Mouse (Mus musculus): ENCODE results near the gene Bhmt. TPM values are rescaled to one million over a fixed set of nuclear protein-coding genes. Genes with fewer than 3 reads are reported as not detected.

The Bhmt gene
- total and polyA plus RNA-seq, 3 experiments: not detected

DNA sequence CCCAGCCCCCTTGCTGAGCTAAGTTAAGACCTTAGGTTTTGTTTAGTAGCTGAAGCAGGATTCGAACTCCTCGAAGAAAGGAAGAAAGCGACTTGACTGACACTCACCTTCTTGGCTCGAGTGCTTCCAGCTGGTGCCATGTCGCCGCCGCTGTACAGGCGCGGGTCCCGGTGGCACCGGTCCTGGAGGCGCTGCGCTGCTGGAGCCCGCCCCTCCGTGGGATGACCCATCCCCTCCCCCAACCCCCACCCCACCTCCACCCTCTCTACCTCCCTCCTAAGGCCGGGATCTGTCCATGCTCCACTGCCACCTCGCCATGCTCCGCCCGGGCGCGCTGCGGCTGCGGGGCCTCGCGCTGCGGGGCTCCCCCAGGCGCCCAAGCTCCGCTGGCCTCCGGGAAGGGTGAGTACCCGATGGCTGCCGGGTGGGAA, 36.4 kb upstream of the Bhmt start, which contains the start of the genes Bhmt2 and Dmgdh:
Gene Bhmt2, minus strand, starts transcription at position 172 of the 431 bp plus-strand sequence.
Gene Dmgdh, plus strand, starts transcription at position 303 of the 431 bp plus-strand sequence.
- Histone ChIP-seq H3K9ac (ENCODE audit: control insufficient read depth, low read depth, low read length, poor library complexity, severe bottlenecking) (no peak within 1 kb of the TSS), H3K79me2 (ENCODE audit: control insufficient read depth, insufficient read depth, low read length, poor library complexity) (no peaks in the 10 kb centered on the region), H3K4me1 (ENCODE audit: control insufficient read depth in 1 of 2, insufficient read depth in 2 of 2, low read length in 2 of 2) (no peaks in the 10 kb centered on the region), H3K9me3 (replicated peaks; ENCODE audit: insufficient read depth, low read length) (no peaks in the 10 kb centered on the region), H3K36me3 (ENCODE audit: control insufficient read depth in 1 of 2, insufficient read depth in 2 of 2, low read length in 2 of 2) (no peaks in the 10 kb centered on the region), H3K27ac (ENCODE audit: control insufficient read depth, low read depth, low read length) (no peak within 1 kb of the TSS), H3K4me3 (ENCODE audit: control insufficient read depth in 1 of 2, insufficient read depth in 1 of 2, low read depth in 2 of 2, low read length in 2 of 2) (no peak within 1 kb of the TSS), H3K27me3 (ENCODE audit: control insufficient read depth in 1 of 2, insufficient read depth in 2 of 2, low read length in 2 of 2) (no peaks in the 10 kb centered on the region)
- TF ChIP-seq NRF1 (IDR thresholded peaks at IDR 0.05; ENCODE audit: insufficient read depth, low read depth, low read length, poor library complexity, severe bottlenecking): no peak
- DNase-seq (ENCODE audit: low read depth, low spot score): no peak

DNA sequence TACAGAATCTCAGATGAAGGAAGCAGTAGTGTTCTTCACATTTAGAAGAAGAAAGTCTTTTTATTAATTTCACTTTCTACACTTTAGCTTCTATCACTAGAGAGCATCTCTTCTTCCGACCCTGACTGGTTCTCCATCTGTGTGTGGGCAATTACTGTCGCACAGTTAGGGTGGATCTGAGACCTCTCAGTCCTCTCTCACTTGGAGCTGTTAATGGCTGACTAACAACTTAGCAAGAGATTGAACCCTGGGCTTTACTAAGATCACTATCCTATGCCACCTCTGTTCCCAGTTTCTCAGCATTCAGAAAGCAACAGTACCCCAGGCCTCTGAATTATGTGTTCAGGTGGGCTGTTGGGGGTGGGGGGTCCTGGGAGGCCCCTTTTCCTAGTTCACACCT, 35.5 kb upstream of the Bhmt start:
- Histone ChIP-seq H3K9ac (ENCODE audit: control insufficient read depth, low read depth, low read length, poor library complexity, severe bottlenecking) (no peak overlapping the region), H3K9me3 (replicated peaks; ENCODE audit: insufficient read depth, low read length) (no peaks in the 10 kb centered on the region), H3K79me2 (ENCODE audit: control insufficient read depth, insufficient read depth, low read length, poor library complexity) (no peaks in the 10 kb centered on the region), H3K36me3 (ENCODE audit: control insufficient read depth in 1 of 2, insufficient read depth in 2 of 2, low read length in 2 of 2) (no peaks in the 10 kb centered on the region), H3K27ac (ENCODE audit: control insufficient read depth, low read depth, low read length) (no peak overlapping the region), H3K4me3 (ENCODE audit: control insufficient read depth in 1 of 2, insufficient read depth in 1 of 2, low read depth in 2 of 2, low read length in 2 of 2) (no peak overlapping the region), H3K4me1 (ENCODE audit: control insufficient read depth in 1 of 2, insufficient read depth in 2 of 2, low read length in 2 of 2) (no peaks in the 10 kb centered on the region), H3K27me3 (ENCODE audit: control insufficient read depth in 1 of 2, insufficient read depth in 2 of 2, low read length in 2 of 2) (no peaks in the 10 kb centered on the region)
- TF ChIP-seq NRF1 (IDR thresholded peaks at IDR 0.05; ENCODE audit: insufficient read depth, low read depth, low read length, poor library complexity, severe bottlenecking) (no peak), TCF12 (IDR thresholded peaks at IDR 0.05; ENCODE audit: low read depth, low read length) (no peak), POLR2AphosphoS5 (IDR thresholded peaks at IDR 0.05; ENCODE audit: borderline replicate concordance, low read depth, low read length) (no peak), CHD1 (IDR thresholded peaks at IDR 0.05; ENCODE audit: low read depth, low read length) (no peak), ELF1 (IDR thresholded peaks at IDR 0.05; ENCODE audit: low read depth, low read length) (no peak), POLR2AphosphoS2 (IDR thresholded peaks at IDR 0.05; ENCODE audit: low read length) (no peak), POLR2A (IDR thresholded peaks at IDR 0.05; ENCODE audit: control insufficient read depth in 1 of 2, insufficient read depth in 1 of 2, low read depth in 1 of 2, low read length in 2 of 2, poor library complexity in 1 of 2) (no peak), CHD2 (IDR thresholded peaks at IDR 0.05; ENCODE audit: low read length) (no peak), UBTF (IDR thresholded peaks at IDR 0.05; ENCODE audit: borderline replicate concordance, insufficient read depth, low read depth, low read length) (no peak), E2F4 (IDR thresholded peaks at IDR 0.05; ENCODE audit: borderline replicate concordance, low read depth, low read length) (no peak), GABPA (IDR thresholded peaks at IDR 0.05; ENCODE audit: low read depth, low read length) (no peak), USF1 (IDR thresholded peaks at IDR 0.05; ENCODE audit: low read depth, low read length) (no peak), ZC3H11A (IDR thresholded peaks at IDR 0.05; ENCODE audit: low read depth, low read length) (no peak), MAFK (IDR thresholded peaks at IDR 0.05; ENCODE audit: borderline replicate concordance, low read depth, low read length) (no peak), NELFE (IDR thresholded peaks at IDR 0.05; ENCODE audit: low read depth, low read length) (no peak)
- DNase-seq (ENCODE audit: low read depth, low spot score): no peak

Data from MEL (cell line).